Mouse (Mus musculus) kidney, embryonic 14.5 days (tissue): ENCODE results near the gene Spata5. TPM values are rescaled to one million over a fixed set of nuclear protein-coding genes. Genes with fewer than 3 reads are reported as not detected.
"Not testable (repeated sequence)": the region's sequence is repeated elsewhere in the genome, so short reads cannot be mapped to it uniquely, and the experiment has no call there.

Experiments used
- ATAC-seq: fragments of 200-750 bp; cut with Nextera tagmentation; 2 replicates; pipeline ENCODE4 v1.8.0; 2017; ENCODE audit warnings: moderate number of reproducible peaks, mild to moderate bottlenecking, moderate TSS enrichment, moderate library complexity; ENCODE audit not compliant: low FRiP score, low TSS enrichment
- H3K27ac ChIP-seq: fragments of 300-500 bp; sonication (generic); 2 replicates; pipeline ENCODE4 v1.5.1; 2014; ENCODE audit warnings: low read depth, mild to moderate bottlenecking, low read length, moderate library complexity, mixed read lengths
- H3K27me3 ChIP-seq: fragments of 300-500 bp; sonication (generic); 2 replicates; pipeline ENCODE4 v1.6.1; 2014; ENCODE audit warnings: mild to moderate bottlenecking, low read length; ENCODE audit not compliant: control insufficient read depth, insufficient read depth
- H3K36me3 ChIP-seq: fragments of 300-500 bp; sonication (generic); 2 replicates; pipeline ENCODE4 v1.6.1; 2014; ENCODE audit warnings: low read length, mixed read lengths; ENCODE audit not compliant: control insufficient read depth, insufficient read depth
- H3K4me1 ChIP-seq: fragments of 300-500 bp; sonication (generic); 2 replicates; pipeline ENCODE4 v1.6.1; 2014; ENCODE audit warnings: low read length, mixed read lengths; ENCODE audit not compliant: control insufficient read depth, insufficient read depth
- H3K4me2 ChIP-seq: fragments of 300-500 bp; sonication (generic); replicated peaks from 2 replicates; pipeline ENCODE4 v1.6.1; 2014; ENCODE audit warnings: low read depth, mild to moderate bottlenecking, low read length
- H3K4me3 ChIP-seq: fragments of 300-500 bp; sonication (generic); 2 replicates; pipeline ENCODE4 v1.5.1; 2014; ENCODE audit warnings: mild to moderate bottlenecking, low read length
- H3K9ac ChIP-seq: fragments of 300-500 bp; sonication (generic); 2 replicates; pipeline ENCODE4 v1.6.1; 2014; ENCODE audit warnings: low read depth, mild to moderate bottlenecking, low read length, moderate library complexity
- H3K9me3 ChIP-seq: fragments of 300-500 bp; sonication (generic); 2 replicates; pipeline ENCODE4 v1.6.1; 2016; ENCODE audit warnings: low read length; ENCODE audit not compliant: control insufficient read depth
- WGBS: fragments of 180-500 bp; shearing (Covaris S2); extraction: QIAGEN DNeasy Blood & Tissue Kit; methylation state at CpG from one replicate; pipeline ENCODE4 v1.1.7; 2014; 5-methylcytosine and 5-hydroxymethylcytosine counted together
- polyA plus RNA-seq: library from polyadenylated mRNA; unstranded; fragments of >200 nt; fragmentation: Nextera tagmentation; extraction: Ambion mirVana; gene quantifications from 2 replicates; pipeline ENCODE4 v1.2.1, GENCODE M21; 2014

Gene Spata5
- polyA plus RNA-seq, 1 experiment from 2014 or later = 45.3 TPM

- 82% methylated on average over 7 of the region's 7 CpGs for WGBS
Measured at GRCm38 (mm10) chr3:37510055-37511032, 90.6 kb downstream of the Spata5 start.

GRCm38 (mm10) chr3:37515485-37515884 lies 95.8 kb downstream of the Spata5 start:
- Histone ChIP-seq H3K4me2 (no peak overlapping the region), H3K4me1 (0 out of 2 replicates have a peak, but pooled peaks cover 7% of the 10 kb centered on the region), H3K4me3 (no peak overlapping the region), H3K27ac (no peak overlapping the region), H3K9ac (no peak overlapping the region), H3K36me3 (no peaks in the 10 kb centered on the region), H3K9me3 (no peaks in the 10 kb centered on the region), H3K27me3 (no peaks in the 10 kb centered on the region)
- 12% methylated on average over 2 of the region's 2 CpGs for WGBS
- peak; percentile 80 for ATAC-seq

More at GRCm38 (mm10) chr3:37510055-37511032, 90.6 kb downstream of the Spata5 start:
- H3K4me1 ChIP-seq = no peaks in the 10 kb centered on the region
- H3K9me3 ChIP-seq = no peaks in the 10 kb centered on the region
- H3K27me3 ChIP-seq = no peaks in the 10 kb centered on the region
- no peaks in the 10 kb centered on the region for H3K36me3 ChIP-seq
- H3K4me2 ChIP-seq = no peak overlapping the region
- H3K9ac ChIP-seq = no peak overlapping the region
- H3K4me3 ChIP-seq = no peak overlapping the region
- ATAC-seq = no peak
- H3K27ac ChIP-seq = no peak overlapping the region

- Histone ChIP-seq H3K4me2 (no peak overlapping the region), H3K27ac (no peak overlapping the region), H3K4me3 (no peak overlapping the region), H3K9me3 (no peaks in the 10 kb centered on the region), H3K4me1 (0 out of 2 replicates have a peak, but pooled peaks cover 7% of the 10 kb centered on the region), H3K27me3 (no peaks in the 10 kb centered on the region), H3K36me3 (no peaks in the 10 kb centered on the region), H3K9ac (no peak overlapping the region)
- ATAC-seq = no peak
- 95% methylated on average over 2 of the region's 2 CpGs for WGBS
Measured at GRCm38 (mm10) chr3:37516379-37516778, 96.7 kb downstream of the Spata5 start.

DNA sequence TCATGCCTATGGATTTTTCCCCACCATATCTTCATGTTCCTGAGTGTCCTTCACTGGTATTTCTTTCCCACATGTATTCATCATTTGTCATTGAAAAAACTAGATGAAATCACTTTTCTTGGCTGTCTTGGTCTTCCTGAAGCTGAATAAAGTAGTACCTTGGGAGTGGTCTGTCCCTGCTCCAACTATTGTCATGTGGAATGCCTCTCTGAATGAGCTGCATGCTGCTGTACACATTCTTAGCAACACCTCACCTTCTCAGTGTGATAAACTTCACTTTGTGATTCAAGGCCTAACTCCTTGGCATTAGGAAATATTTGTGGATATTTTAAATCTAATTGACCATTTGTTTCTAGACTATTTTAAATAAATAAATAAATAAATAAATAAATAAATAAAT lies 98.9 kb downstream of the Spata5 start:
- H3K4me2 ChIP-seq = no peak overlapping the region
- H3K9me3 ChIP-seq = no peaks in the 10 kb centered on the region
- H3K27ac ChIP-seq = no peak overlapping the region
- no peak overlapping the region for H3K4me3 ChIP-seq
- no peak overlapping the region for H3K9ac ChIP-seq
- no peak for ATAC-seq
- H3K27me3 ChIP-seq = no peaks in the 10 kb centered on the region
- no peaks in the 10 kb centered on the region for H3K36me3 ChIP-seq
- H3K4me1 ChIP-seq = 0 out of 2 replicates have a peak, but pooled peaks cover 7% of the 10 kb centered on the region

GRCm38 (mm10) chr3:37520334-37521023 lies 100.8 kb downstream of the Spata5 start:
- Histone ChIP-seq H3K4me3 (no peak overlapping the region), H3K27me3 (no peaks in the 10 kb centered on the region), H3K36me3 (no peaks in the 10 kb centered on the region), H3K9me3 (no peaks in the 10 kb centered on the region), H3K27ac (no peak overlapping the region), H3K4me2 (no peak overlapping the region), H3K4me1 (0 out of 2 replicates have a peak, but pooled peaks cover 7% of the 10 kb centered on the region), H3K9ac (no peak overlapping the region)
- ATAC-seq = no peak
- 82% methylated on average over 3 of the region's 3 CpGs for WGBS

GRCm38 (mm10) chr3:37532079-37532478 lies 112.4 kb downstream of the Spata5 start:
- ATAC-seq = no peak
- Histone ChIP-seq H3K4me3 (no peak overlapping the region), H3K27me3 (no peaks in the 10 kb centered on the region), H3K36me3 (no peaks in the 10 kb centered on the region; the same call in 1 of the 2 replicates), H3K27ac (no peak overlapping the region), H3K4me1 (no peaks in the 10 kb centered on the region), H3K9ac (no peak overlapping the region), H3K9me3 (no peaks in the 10 kb centered on the region), H3K4me2 (no peak overlapping the region)

GRCm38 (mm10) chr3:37540701-37541100 lies 121.0 kb downstream of the Spata5 start:
- not testable (repeated sequence) for H3K9ac ChIP-seq, H3K36me3 ChIP-seq, H3K4me1 ChIP-seq, H3K27me3 ChIP-seq, H3K27ac ChIP-seq, H3K4me3 ChIP-seq, H3K9me3 ChIP-seq, ATAC-seq, H3K4me2 ChIP-seq
- WGBS = 91% methylated on average over 2 of the region's 2 CpGs

GRCm38 (mm10) chr3:37546351-37546750 lies 126.7 kb downstream of the Spata5 start:
- Histone ChIP-seq H3K4me3 (no peak overlapping the region), H3K4me1 (no peaks in the 10 kb centered on the region), H3K4me2 (no peak overlapping the region), H3K36me3 (no peaks in the 10 kb centered on the region), H3K27me3 (no peaks in the 10 kb centered on the region), H3K9ac (no peak overlapping the region), H3K9me3 (no peaks in the 10 kb centered on the region; the same call in 1 of the 2 replicates), H3K27ac (no peak overlapping the region)
- ATAC-seq = no peak
- WGBS = 92% methylated on average over 4 of the region's 4 CpGs

DNA sequence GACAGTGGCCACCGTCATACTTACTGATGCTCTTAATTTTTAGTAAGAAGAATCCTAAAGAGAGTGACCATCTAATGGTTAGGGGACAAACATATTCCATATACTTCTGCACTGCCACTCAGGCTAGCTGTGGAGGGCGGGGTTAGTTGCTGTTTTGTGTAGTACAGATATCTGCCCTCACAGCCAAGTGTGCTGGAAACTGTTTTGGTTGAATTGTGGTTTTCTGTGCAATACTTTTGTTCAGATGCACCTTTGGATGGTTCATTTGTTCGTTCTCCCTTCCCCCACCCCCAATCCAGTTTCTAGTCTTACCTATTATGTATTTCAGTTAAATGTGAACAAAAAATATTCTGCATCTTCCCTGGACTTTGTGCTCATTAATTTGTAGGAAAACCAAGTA lies 130.5 kb downstream of the Spata5 start:
- Histone ChIP-seq H3K27me3 (no peaks in the 10 kb centered on the region), H3K4me1 (no peaks in the 10 kb centered on the region), H3K27ac (no peak overlapping the region), H3K9me3 (no peaks in the 10 kb centered on the region), H3K4me3 (no peak overlapping the region), H3K4me2 (no peak overlapping the region), H3K9ac (no peak overlapping the region), H3K36me3 (no peaks in the 10 kb centered on the region)
- no peak for ATAC-seq
- WGBS = 94% methylated on average over 3 of the region's 3 CpGs
